ENCODE assay signal across 9 mouse cellular contexts in genomic region chr11:47988697-47989533, GRCm38 (mm10). TPM values are rescaled to one million over a fixed set of nuclear protein-coding genes. Genes with fewer than 3 reads are reported as not detected.
DNase-seq lines count a peak whose midpoint lies in the region; ATAC-seq and TF ChIP-seq lines count a peak whose summit lies in the region.
"Had no signal": no experiment of that assay in that cellular context is flagged by ENCODE, and none has a peak within 500 bp of the region (broad histone marks: within the 10 kb centered on the region; RNA-seq: fewer than 3 reads in every experiment).

TSS of gene Sgcd (minus strand) at chr11:47988969.

- ATAC-seq in kidney, embryonic 14.5 days (ENCODE audit: low FRiP score, low TSS enrichment): peak; percentile 92
- ATAC-seq in liver, embryonic 12.5 days: no peak
- ATAC-seq in erythroblast, adult 5-6 weeks (replicated peaks; ENCODE audit: low FRiP score, poor library complexity, severe bottlenecking): no peak

- no peaks in the 10 kb centered on the region for H3K36me3 ChIP-seq in kidney, embryonic 14.5 days (ENCODE audit: control insufficient read depth, insufficient read depth, low read length)
- no peaks in the 10 kb centered on the region for H3K36me3 ChIP-seq in heart, embryonic 10.5 days
- H3K36me3 ChIP-seq in liver, embryonic 12.5 days: no peaks in the 10 kb centered on the region

- H3K27me3 ChIP-seq in kidney, embryonic 14.5 days (ENCODE audit: control insufficient read depth, insufficient read depth, low read length): peaks cover 44% of the 10 kb centered on the region
- H3K27me3 ChIP-seq in heart, embryonic 10.5 days (ENCODE audit: insufficient read depth, poor library complexity, severe bottlenecking): peaks cover 49% of the 10 kb centered on the region
- peaks cover 50% of the 10 kb centered on the region for H3K27me3 ChIP-seq in liver, embryonic 12.5 days (replicated peaks)

- H3K9me3 ChIP-seq in kidney, embryonic 14.5 days (ENCODE audit: control insufficient read depth, low read length): no peaks in the 10 kb centered on the region
- no peaks in the 10 kb centered on the region for H3K9me3 ChIP-seq in heart, embryonic 10.5 days
- no peaks in the 10 kb centered on the region for H3K9me3 ChIP-seq in liver, embryonic 12.5 days (replicated peaks)

- no peak for TF ChIP-seq CTCF in embryonic fibroblast, embryonic 13.5 days (IDR thresholded peaks at IDR 0.05; ENCODE audit: borderline replicate concordance, insufficient read depth, low read length)

- H3K4me2 ChIP-seq in kidney, embryonic 14.5 days (replicated peaks; ENCODE audit: low read depth, low read length): peak within 1 kb of the TSS; percentile 99
- peak within 1 kb of the TSS; percentile 71 for H3K4me2 ChIP-seq in liver, embryonic 12.5 days

- under 1% methylated on average over 65 of the region's 67 CpGs for WGBS in kidney, embryonic 14.5 days
- under 1% methylated on average over 57 of the region's 67 CpGs for WGBS in heart, embryonic 10.5 days
- under 1% methylated on average over 53 of the region's 67 CpGs for WGBS in liver, embryonic 12.5 days (ENCODE audit: insufficient replicate concordance)

- no peak within 1 kb of the TSS for H3K27ac ChIP-seq in kidney, embryonic 14.5 days (ENCODE audit: low read depth, low read length)
- no peak within 1 kb of the TSS for H3K27ac ChIP-seq in embryonic fibroblast, embryonic 13.5 days (ENCODE audit: insufficient read depth, low read length)
- peak within 1 kb of the TSS; percentile 81 for H3K27ac ChIP-seq in heart, embryonic 10.5 days
- no peak within 1 kb of the TSS for H3K27ac ChIP-seq in liver, embryonic 12.5 days
- H3K27ac ChIP-seq: macrophage had no signal

- H3K4me1 ChIP-seq in kidney, embryonic 14.5 days (ENCODE audit: control insufficient read depth, insufficient read depth, low read length): no peaks in the 10 kb centered on the region; the same call in 1 of the 2 replicates
- H3K4me1 ChIP-seq in embryonic fibroblast, embryonic 13.5 days (ENCODE audit: control insufficient read depth, insufficient read depth, low read length): no peaks in the 10 kb centered on the region
- H3K4me1 ChIP-seq in heart, embryonic 10.5 days: peaks cover 8% of the 10 kb centered on the region; the same call in 1 of the 2 replicates
- no peaks in the 10 kb centered on the region for H3K4me1 ChIP-seq in liver, embryonic 12.5 days

- H3K9ac ChIP-seq in kidney, embryonic 14.5 days (ENCODE audit: low read depth, low read length): peak within 1 kb of the TSS; percentile 65
- 0 out of 2 replicates have a peak within 1 kb of the TSS, but pooled peaks have one; percentile 27 for H3K9ac ChIP-seq in liver, embryonic 12.5 days

- DNase-seq in kidney, adult 9 months: no peak
- peak; percentile 77 for DNase-seq in heart, embryonic 10.5 days (ENCODE audit: low spot score)
- DNase-seq in kidney, postnatal 25 days: peak; percentile 10 to 33
- DNase-seq in ovary, postnatal 36 days (ENCODE audit: low spot score): peak; percentile 41

- no peak for TF ChIP-seq POLR2A in embryonic fibroblast, embryonic 13.5 days (IDR thresholded peaks at IDR 0.05; ENCODE audit: low read depth, low read length)

- peak within 1 kb of the TSS; percentile 70 for H3K4me3 ChIP-seq in kidney, embryonic 14.5 days (ENCODE audit: low read length)
- H3K4me3 ChIP-seq in embryonic fibroblast, embryonic 13.5 days (ENCODE audit: insufficient read depth, low read length): peak within 1 kb of the TSS; percentile 60
- peak within 1 kb of the TSS; percentile 81 for H3K4me3 ChIP-seq in heart, embryonic 10.5 days
- H3K4me3 ChIP-seq in liver, embryonic 12.5 days: peak within 1 kb of the TSS; percentile 51

RNA-seq across cellular contexts. Expression of gene Sgcd, which starts in this region (rescaled TPM):
- 2.8 and 3.1 TPM in 2 replicates for polyA plus RNA-seq in kidney, embryonic 14.5 days (2014; fragmentation: Nextera tagmentation; extraction: Ambion mirVana)
- 45.4 and 52.2 TPM in 2 replicates for polyA plus RNA-seq in embryonic fibroblast, embryonic 13.5 days (2011; ENCODE audit: insufficient read length, low read depth, missing spikeins)
- polyA plus RNA-seq in heart, embryonic 10.5 days (2016; fragmentation: Nextera tagmentation; extraction: Ambion mirVana): 4.7 and 5.9 TPM in 2 replicates
- 0.23 and 0.53 TPM in 2 replicates for polyA plus RNA-seq in liver, embryonic 12.5 days (2016; fragmentation: Nextera tagmentation; extraction: Ambion mirVana)
- 0.38 TPM in 1 of 2 replicates, not detected in the other for total RNA-seq in erythroblast, adult 5-6 weeks (2015; ENCODE audit: low replicate concordance)
- not detected in 2 replicates for total RNA-seq in erythroblast, adult 5-6 weeks (2017; ENCODE audit: low replicate concordance)
- polyA plus RNA-seq: macrophage had no signal
